Mouse (Mus musculus) spleen, adult 2 months (tissue): ENCODE results near the gene Tspan31.

Experiments
- CTCF ChIP-seq: fragments of 200-500 bp; IDR thresholded peaks from 2 replicates; pipeline ENCODE4 v1.5.1; 2011; ENCODE audit warnings: mild to moderate bottlenecking, inconsistent platforms; ENCODE audit not compliant: insufficient read depth, insufficient read length, insufficient replicate concordance; ENCODE audit errors: extremely low read depth
- POLR2A ChIP-seq: fragments of 200-500 bp; IDR thresholded peaks from 2 replicates; pipeline ENCODE4 v1.6.1; 2011; ENCODE audit warnings: low read depth, low read length, inconsistent platforms

- TF ChIP-seq CTCF, result no peak
- no peak for TF ChIP-seq POLR2A
Measured at GRCm38 (mm10) chr10:127100414-127100813, 30.4 kb upstream of the Tspan31 start.
